Mouse (Mus musculus): Measurements from ENCODE around the gene Rbm28.

Rbm28 gene

DNA sequence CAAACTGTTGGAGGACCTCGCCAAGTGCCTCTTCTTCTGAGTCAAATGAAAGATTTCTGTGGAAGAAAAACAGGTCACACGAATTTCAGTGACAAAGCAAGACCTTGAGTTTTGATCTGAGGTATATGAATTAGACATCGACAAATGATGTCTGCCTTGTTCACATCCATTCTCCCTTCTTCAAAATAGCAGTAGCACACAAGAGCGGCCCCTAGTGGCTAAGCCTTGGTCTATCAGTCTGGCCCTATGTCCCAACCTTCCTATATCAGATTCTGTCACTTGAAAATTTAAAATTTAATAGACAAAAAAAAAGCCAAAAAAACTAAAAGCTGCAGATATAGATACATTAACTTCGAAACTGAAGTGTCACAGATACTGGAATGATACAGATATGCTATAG is 21.2 kb downstream of the Rbm28 start:
- DNase-seq (ENCODE audit: low spot score in 2 of 2): peak; percentile 17 to 69

GRCm38 (mm10) chr6:29137441-29137840 is 27.4 kb downstream of the Rbm28 start:
- no peak for DNase-seq (ENCODE audit: low spot score in 2 of 2)

- no peak for DNase-seq (ENCODE audit: low spot score in 2 of 2)
These were observed 31.7 kb downstream of the Rbm28 start for GRCm38 (mm10) chr6:29133100-29133499.

DNA sequence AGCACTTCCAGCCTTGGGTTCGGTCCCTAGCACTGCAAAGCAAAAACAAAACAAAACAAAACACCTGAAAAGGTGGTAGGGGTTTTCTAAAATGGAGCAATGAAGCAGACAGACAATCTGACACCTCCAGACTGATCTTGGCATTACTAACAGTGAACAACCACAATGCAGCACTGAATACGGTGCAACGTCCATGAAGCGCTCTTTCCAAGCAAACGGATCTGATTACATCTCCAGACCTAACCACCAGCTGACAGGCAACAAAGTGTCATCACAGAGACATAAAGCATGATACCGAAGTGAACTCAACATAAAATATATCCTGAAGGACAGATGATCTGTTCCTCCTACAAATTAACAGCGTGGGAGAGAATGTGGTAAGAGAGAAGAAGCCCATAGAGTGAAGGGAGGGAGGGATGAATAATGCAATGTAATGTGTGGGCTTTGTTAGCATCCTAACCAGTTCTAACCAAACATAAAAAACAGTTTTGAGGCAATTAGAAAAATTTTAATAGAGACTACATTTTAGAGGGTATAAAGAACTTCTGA is 37.9 kb downstream of the Rbm28 start:
- DNase-seq (ENCODE audit: low spot score in 2 of 2): no peak

GRCm38 (mm10) chr6:29119990-29120389 is 44.8 kb downstream of the Rbm28 start:
- no peak for DNase-seq (ENCODE audit: low spot score in 2 of 2)

DNA sequence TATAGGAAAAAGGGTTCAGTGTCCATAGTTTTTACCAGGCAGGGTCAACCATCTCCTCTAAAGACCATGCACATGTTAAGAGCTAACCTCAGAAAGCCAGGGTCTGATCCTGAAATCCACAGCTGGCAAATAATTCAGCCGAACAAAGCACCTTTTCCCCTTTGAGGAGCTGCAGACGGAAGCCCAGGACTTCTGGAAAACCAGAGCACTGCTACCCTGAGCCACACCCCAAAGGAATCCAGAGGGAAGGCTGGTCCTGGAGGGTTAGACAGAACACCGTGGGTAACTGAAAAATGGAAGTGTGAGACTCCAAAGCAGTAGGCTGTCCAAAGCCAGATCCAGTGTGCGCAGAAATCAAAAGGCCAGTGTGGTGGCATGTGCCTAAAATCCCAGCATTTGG is 45.8 kb downstream of the Rbm28 start:
- DNase-seq (ENCODE audit: low spot score in 2 of 2): no peak

DNA sequence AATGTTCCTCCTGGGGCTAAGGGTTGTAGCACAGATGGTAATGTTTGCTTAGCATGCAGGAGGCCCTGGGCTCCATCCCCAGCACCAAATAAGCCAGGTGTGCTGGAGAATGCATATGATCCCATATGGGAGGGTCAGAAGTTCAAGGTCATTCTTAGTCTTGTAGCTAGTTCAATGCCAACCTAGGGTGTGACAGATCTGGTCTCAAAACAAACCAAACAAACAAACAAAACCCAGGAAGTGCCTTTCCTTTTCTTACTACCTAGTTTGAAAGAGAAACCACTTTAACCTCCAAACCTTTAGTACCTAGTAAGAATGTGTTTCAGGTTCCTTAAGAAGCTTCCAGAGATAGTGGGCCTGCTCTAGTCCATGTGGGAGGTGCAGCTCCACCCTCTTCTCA is 46.6 kb downstream of the Rbm28 start:
- DNase-seq (ENCODE audit: low spot score in 2 of 2): no peak

GRCm38 (mm10) chr6:29117417-29118104 is 47.2 kb downstream of the Rbm28 start:
- no peak for DNase-seq (ENCODE audit: low spot score in 2 of 2)

GRCm38 (mm10) chr6:29115756-29116155 is 49.0 kb downstream of the Rbm28 start:
- DNase-seq (ENCODE audit: low spot score in 2 of 2): no peak

- no peak for DNase-seq (ENCODE audit: low spot score in 2 of 2)
These were observed 53.3 kb downstream of the Rbm28 start for GRCm38 (mm10) chr6:29111501-29111900.

DNA sequence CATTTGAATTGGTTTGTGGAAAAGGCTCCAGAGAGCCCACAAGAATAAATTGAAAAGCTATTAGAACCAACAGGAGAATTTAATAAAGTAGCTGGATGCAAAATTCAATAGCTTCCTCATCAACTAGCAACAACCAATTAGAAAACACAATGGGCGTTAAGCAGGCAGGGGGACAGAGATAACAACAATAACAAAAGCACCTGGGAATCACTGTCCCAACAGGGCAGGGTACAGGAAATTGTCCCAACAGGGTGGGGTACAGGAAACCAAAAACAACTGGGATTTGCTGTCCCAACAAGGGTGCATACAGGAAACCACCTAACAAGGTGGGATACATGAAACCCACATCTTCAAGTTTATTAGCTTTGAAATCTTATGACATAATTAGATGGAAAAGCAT is 56.4 kb downstream of the Rbm28 start:
- no peak for DNase-seq (ENCODE audit: low spot score in 2 of 2)

DNA sequence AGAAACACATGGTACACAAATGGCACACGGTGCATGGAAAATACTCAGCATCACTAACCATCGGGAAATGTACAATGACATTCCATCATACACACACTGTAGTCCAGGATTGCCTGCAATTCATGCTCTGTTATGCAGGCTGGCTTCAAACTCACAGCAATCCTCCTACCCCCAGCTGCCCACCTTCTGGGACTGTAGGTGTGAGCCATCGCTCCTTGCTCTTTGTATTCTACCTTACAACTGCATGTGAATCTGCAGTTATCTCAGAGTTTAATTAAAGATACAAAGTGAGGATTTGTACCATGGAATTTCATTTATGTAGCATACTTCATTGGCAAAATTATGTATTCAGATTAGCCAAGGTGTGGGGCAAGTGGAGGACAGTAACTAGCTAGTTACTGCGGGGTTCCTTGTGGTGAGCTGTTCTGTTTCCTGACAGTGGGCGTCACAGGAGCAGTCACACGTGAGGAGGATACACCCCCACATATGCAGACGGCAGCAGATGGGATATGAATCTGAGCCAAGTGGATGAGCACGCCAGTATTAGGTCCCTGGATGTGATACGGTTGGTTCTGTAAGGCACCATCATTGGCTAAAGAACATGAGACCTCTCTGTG is 63.5 kb downstream of the Rbm28 start:
- DNase-seq (ENCODE audit: low spot score in 2 of 2): no peak

DNA sequence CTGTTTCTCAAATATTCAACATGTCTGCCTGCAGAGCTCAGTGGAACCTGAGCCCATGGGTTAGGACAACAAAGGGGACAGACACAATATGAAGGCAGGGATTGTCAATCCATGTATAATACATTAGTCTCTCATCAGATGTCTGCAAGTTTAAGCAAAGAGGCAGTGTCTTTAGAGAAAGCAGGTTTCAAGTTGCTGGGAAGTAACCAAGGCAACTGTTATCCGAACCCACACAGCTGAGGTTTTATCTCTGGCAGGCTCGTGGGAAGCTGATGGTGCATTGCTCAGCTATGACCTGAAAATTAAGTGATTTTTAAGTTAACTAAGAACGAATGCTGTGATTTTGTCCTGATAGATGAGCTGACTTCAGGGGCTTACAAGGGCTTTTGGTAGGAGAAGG is 64.4 kb downstream of the Rbm28 start:
- DNase-seq (ENCODE audit: low spot score in 2 of 2): no peak

DNA sequence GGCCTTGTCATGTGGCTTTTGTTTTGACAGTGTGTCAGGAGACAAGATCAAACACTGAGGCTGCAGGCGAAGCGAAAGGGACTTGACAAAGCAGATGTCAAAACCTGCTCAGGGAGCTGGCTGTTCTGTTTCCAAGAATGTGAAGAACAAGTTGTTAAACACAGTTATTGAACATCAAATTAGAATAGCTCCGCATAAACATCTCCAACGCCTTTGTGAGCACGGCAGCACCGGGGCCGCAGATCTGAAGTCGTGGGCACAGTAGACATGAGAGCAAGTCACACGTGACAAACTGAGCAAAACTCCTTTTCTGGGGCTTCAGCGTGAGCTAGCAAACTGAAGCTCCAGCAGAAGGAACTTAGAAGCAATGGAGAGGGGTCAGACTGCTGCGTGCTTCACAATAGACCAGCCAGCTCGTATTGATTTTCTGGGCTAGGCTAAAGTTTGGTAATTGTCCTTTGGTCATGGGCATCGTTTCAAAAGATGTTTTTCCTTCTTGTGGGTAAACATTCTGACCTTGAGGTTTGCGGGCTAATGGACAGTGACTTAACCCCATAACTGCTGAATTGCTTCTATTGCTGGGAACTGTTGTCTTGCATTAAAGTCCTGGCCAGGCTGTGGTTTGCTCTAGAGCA is 65.2 kb downstream of the Rbm28 start:
- no peak for DNase-seq (ENCODE audit: low spot score in 2 of 2)

DNA sequence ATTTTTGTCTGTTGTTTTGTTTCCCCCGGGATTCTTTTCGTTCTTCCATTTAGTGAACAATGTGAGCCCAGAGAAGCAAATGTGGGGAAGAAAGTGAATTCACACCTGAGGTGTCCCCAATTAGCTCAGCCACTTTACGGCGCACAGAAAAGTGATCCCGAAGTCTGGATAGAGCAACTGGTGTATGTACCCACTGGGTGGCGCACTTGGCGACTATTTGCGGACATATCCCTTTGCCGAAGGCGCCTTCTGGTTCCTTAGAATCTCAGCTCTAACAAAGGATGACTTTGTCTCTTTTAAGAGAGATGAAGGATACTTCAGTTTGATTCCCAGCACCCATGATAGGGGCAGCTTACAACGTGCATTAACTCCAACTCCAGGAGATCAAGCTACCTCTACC is 71.9 kb downstream of the Rbm28 start:
- no peak for DNase-seq (ENCODE audit: low spot score in 2 of 2)

DNA sequence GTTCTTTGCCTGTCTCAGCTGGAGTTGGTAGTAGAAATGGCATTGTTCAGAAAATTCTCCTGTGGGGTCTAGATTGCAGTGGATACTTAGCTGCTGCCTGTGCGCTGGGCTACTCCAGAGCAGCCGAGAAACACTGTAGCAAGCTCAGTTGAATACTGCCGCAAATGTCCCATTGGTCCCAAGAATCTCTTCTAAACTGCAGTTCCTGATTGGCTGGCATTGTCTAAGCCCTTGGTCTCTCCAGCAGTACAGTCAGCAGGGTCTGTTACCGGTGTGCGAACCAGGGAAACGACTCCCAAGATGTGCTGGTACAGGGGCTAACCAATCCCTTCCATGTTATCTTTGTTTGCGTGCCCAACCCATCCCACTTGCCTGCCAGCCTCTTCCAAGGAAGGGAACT is 72.6 kb downstream of the Rbm28 start:
- DNase-seq (ENCODE audit: low spot score in 2 of 2): no peak

DNA sequence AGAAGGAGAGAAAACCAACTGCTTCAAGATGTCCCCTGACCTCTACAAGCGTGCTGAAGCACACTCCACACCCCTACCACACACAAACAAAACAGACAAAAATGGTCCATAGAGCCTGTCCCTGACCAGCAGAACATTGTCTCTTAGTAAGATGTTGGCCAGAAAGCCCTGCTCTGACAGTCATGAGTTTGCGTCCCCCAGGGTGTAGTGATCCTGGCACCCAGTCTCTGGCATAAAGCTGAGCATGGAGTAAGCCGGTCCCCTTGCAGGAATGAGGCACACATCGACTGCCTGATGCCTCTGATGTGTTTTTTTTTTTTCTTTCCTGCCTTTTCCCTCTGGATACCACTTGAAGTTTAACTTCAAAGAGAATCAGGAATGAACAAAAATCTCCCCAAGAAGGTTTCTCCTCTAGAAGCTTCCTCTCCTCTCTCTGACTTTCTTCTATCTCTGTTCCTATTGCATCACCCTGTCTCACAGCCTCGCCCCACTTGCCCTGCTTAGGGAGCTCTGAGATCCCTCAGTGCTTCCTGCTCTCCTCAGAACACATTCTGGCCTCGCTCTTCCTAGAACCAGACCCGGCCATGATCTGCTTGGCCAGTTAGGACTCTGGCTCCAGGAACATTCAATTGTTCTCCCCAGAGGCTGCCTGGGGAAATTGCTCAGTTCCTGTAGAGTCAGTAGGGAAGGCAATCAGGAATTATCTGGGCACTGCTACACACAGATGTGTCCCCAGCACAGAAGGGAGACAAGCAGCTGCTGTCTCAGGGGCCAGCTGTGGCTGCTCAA is 76.7 kb downstream of the Rbm28 start:
- no peak for DNase-seq (ENCODE audit: low spot score in 2 of 2)

DNA sequence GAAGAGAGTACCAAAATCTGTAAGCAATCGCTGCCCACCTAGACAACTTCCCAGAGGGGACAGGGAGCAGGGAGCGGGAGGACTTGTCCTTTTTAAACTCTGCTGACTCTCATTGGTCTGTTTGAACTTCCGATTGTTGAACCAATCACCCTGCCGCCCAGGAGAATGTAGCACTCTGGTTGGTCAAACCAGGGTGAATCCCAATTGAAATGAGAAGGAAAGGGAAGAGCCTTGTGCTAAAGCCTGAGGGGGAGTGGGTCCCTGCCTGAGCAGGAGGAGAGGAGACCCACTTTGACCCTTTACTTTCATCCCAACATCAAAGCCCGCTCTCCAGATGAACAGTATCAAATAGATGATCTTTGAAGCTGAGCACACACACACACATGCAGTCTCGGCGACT is 80.4 kb downstream of the Rbm28 start:
- no peak for DNase-seq (ENCODE audit: low spot score in 2 of 2)

GRCm38 (mm10) chr6:29082776-29083354 is 81.9 kb downstream of the Rbm28 start:
- no peak for DNase-seq (ENCODE audit: low spot score in 2 of 2)

DNA sequence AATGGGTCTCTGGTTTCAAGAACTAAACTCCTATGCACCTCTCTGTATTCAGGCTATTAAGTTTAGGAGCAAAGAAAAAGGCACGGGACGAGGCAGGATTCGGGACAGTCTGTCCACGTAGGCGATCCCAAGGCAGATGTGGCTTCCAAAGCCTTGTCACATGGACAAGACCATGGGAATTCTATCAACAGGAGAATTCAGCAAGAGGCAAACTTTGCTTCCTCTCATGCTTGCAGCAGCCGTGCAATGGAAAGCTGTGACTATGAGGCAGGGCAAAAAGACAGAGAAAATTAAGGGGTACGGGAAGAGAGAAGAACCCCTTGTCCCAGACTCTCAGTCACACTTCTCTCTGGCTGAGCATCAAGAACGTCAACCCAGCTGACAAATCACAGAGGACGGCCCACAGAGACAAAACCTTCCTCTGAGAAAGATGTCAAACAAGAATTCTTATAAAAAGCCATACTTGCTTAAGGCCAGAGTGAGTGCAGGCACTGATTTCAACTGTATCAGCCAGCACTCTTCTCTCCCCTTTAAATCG is 82.9 kb downstream of the Rbm28 start:
- DNase-seq (ENCODE audit: low spot score in 2 of 2): no peak

GRCm38 (mm10) chr6:29079291-29079690 is 85.5 kb downstream of the Rbm28 start:
- no peak for DNase-seq (ENCODE audit: low spot score in 2 of 2)

DNA sequence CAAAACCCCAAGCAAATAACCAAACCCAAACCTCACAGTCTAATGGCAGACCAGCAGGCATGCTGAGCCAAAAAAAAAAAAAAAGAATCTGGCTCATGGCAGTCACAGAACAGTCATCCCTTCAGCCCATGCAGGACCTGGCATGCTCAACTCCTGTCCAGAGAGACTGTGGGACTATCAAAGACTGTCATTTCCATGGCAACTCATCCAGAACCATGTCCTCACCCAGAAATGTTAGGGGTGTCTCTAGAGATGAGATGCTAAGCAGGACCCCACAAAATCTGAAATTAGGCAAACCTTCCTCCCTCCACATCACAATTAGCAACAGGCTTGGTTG is 90.7 kb downstream of the Rbm28 start:
- no peak for DNase-seq (ENCODE audit: low spot score in 2 of 2)
